Mouse (Mus musculus) midbrain, embryonic 14.5 days (tissue): ENCODE data around the gene Sh3bp5. TPM values are rescaled to one million over a fixed set of nuclear protein-coding genes. Genes with fewer than 3 reads are reported as not detected.

Experiments used
- ATAC-seq: fragments of 200-750 bp; cut with Nextera tagmentation; 2 replicates; pipeline ENCODE4 v1.8.0; 2017; ENCODE audit warnings: moderate number of reproducible peaks, moderate library complexity; ENCODE audit not compliant: low FRiP score, low TSS enrichment
- DNase-seq: peaks from one replicate; pipeline ENCODE4 v3.0.0-alpha.2; 2015
- H3K27ac ChIP-seq: fragments of 300-500 bp; sonication (generic); replicated peaks from 2 replicates; pipeline ENCODE4 v1.5.1; 2014; ENCODE audit warnings: mild to moderate bottlenecking, low read depth, low read length, moderate library complexity
- H3K27me3 ChIP-seq: fragments of 300-500 bp; sonication (generic); 2 replicates; pipeline ENCODE4 v1.6.1; 2014; ENCODE audit warnings: low read length, control low read depth, mixed read lengths; ENCODE audit not compliant: control insufficient read depth, insufficient read depth
- H3K36me3 ChIP-seq: fragments of 300-500 bp; sonication (generic); 2 replicates; pipeline ENCODE4 v1.6.1; 2014; ENCODE audit warnings: low read length, control low read depth; ENCODE audit not compliant: control insufficient read depth, insufficient read depth
- H3K4me1 ChIP-seq: fragments of 300-500 bp; sonication (generic); 2 replicates; pipeline ENCODE4 v1.6.1; 2014; ENCODE audit warnings: mild to moderate bottlenecking, antibody characterized with exemption, low read length, control low read depth; ENCODE audit not compliant: control insufficient read depth, insufficient read depth
- H3K4me2 ChIP-seq: fragments of 300-500 bp; sonication (generic); 2 replicates; pipeline ENCODE4 v1.6.1; 2014; ENCODE audit warnings: mild to moderate bottlenecking, low read length, moderate library complexity
- H3K4me3 ChIP-seq: fragments of 300-500 bp; sonication (generic); replicated peaks from 2 replicates; pipeline ENCODE4 v1.5.1; 2014; ENCODE audit warnings: low read depth, low read length
- H3K9ac ChIP-seq: fragments of 300-500 bp; sonication (generic); replicated peaks from 2 replicates; pipeline ENCODE4 v1.6.1; 2014; ENCODE audit warnings: mild to moderate bottlenecking, low read length, moderate library complexity
- H3K9me3 ChIP-seq: fragments of 300-500 bp; sonication (generic); 2 replicates; pipeline ENCODE4 v1.6.1; 2016; ENCODE audit warnings: low read length, control low read depth, mixed read lengths; ENCODE audit not compliant: control insufficient read depth
- WGBS: fragments of 180-500 bp; shearing (Covaris S2); extraction: QIAGEN DNeasy Blood & Tissue Kit; methylation state at CpG from one replicate; pipeline ENCODE4 v1.1.7; 2014; 5-methylcytosine and 5-hydroxymethylcytosine counted together
- polyA plus RNA-seq: library from polyadenylated mRNA; unstranded; fragments of >200 nt; fragmentation: Nextera tagmentation; extraction: Ambion mirVana; gene quantifications from 2 replicates; pipeline ENCODE4 v1.2.1, GENCODE M21; 2014

The Sh3bp5 gene
- polyA plus RNA-seq, 1 experiment from 2014 or later: 82.4 TPM

- peak within 1 kb of the TSS; percentile 51 for H3K4me2 ChIP-seq
- H3K36me3 ChIP-seq: no peaks in the 10 kb centered on the region
- peak; percentile 53 for DNase-seq
- ATAC-seq: no peak
- H3K27me3 ChIP-seq: no peaks in the 10 kb centered on the region
- peak within 1 kb of the TSS; percentile 18 for H3K4me3 ChIP-seq
- no peak within 1 kb of the TSS for H3K9ac ChIP-seq
- no peaks in the 10 kb centered on the region for H3K9me3 ChIP-seq
- H3K27ac ChIP-seq: no peak within 1 kb of the TSS
- 35% methylated on average over 28 of the region's 28 CpGs for WGBS
- H3K4me1 ChIP-seq: 0 out of 2 replicates have a peak, but pooled peaks cover 5% of the 10 kb centered on the region
These were observed 111.8 kb downstream of the Sh3bp5 start, which contains the start of gene Dnah1 for GRCm38 (mm10) chr14:31323849-31324792. Dnah1 (minus strand) TSS chr14:31323896.

DNA sequence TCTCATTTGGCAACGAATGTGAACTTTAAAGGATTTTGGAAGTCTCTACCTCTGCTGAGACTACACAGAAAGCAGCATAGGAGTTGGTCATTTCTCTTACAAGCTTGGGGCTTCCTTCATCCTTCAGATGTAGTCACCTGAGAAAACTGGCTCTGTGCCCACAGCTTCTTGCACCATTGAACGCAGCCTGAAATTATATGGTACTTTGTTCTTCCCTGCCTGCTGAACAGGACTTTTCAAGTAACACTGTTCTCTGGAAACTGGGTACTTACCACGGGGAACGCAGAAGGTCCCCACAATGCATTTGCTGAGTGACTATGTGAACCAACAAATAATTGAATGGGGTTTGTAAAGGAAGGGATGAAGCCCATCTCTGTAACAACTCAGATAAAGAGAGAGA, 112.7 kb downstream of the Sh3bp5 start:
- Histone ChIP-seq H3K9me3 (no peaks in the 10 kb centered on the region), H3K4me1 (0 out of 2 replicates have a peak, but pooled peaks cover 5% of the 10 kb centered on the region), H3K9ac (no peak overlapping the region), H3K36me3 (no peaks in the 10 kb centered on the region), H3K27me3 (no peaks in the 10 kb centered on the region), H3K27ac (no peak overlapping the region), H3K4me3 (no peak overlapping the region), H3K4me2 (peak overlapping the region; percentile 51; the same call in 1 of the 2 replicates)
- 88% methylated on average over 4 of the region's 4 CpGs for WGBS
- ATAC-seq (no peak), DNase-seq (no peak)

DNA sequence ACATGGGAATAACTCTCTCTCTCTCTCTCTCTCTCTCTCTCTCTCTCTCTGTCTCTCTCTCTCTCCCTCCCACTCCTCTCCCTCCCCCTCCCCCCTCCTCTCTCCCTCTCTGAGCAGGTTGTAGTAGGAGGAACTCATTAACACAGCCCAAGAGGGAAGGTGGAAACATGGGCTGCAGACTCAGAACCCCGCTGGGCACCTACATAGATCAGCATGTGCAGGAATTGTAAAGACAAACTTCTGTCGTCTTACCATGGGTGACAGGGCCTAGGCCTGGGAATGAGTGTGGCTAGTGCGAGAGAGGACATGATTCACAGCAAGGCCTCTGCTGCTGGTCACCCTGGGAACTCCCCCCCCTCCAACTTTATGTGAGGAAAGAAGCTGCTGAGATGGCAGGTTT, 113.7 kb downstream of the Sh3bp5 start:
- H3K27me3 ChIP-seq: no peaks in the 10 kb centered on the region
- no peak overlapping the region for H3K27ac ChIP-seq
- WGBS: 79% methylated on average over 3 of the region's 3 CpGs
- H3K4me1 ChIP-seq: 0 out of 2 replicates have a peak, but pooled peaks cover 5% of the 10 kb centered on the region
- H3K9ac ChIP-seq: no peak overlapping the region
- no peaks in the 10 kb centered on the region for H3K36me3 ChIP-seq
- DNase-seq (no peak), ATAC-seq (no peak)
- H3K4me3 ChIP-seq: no peak overlapping the region
- H3K4me2 ChIP-seq: no peak overlapping the region
- H3K9me3 ChIP-seq: no peaks in the 10 kb centered on the region

- no peaks in the 10 kb centered on the region for H3K27me3 ChIP-seq
- H3K4me3 ChIP-seq: no peak overlapping the region
- H3K9ac ChIP-seq: no peak overlapping the region
- H3K4me1 ChIP-seq: 0 out of 2 replicates have a peak, but pooled peaks cover 5% of the 10 kb centered on the region
- no peaks in the 10 kb centered on the region for H3K9me3 ChIP-seq
- H3K27ac ChIP-seq: no peak overlapping the region
- DNase-seq (no peak), ATAC-seq (no peak)
- WGBS: 87% methylated on average over 11 of the region's 11 CpGs
- H3K4me2 ChIP-seq: no peak overlapping the region
- H3K36me3 ChIP-seq: no peaks in the 10 kb centered on the region
These were observed 114.7 kb downstream of the Sh3bp5 start for GRCm38 (mm10) chr14:31321181-31321580.

GRCm38 (mm10) chr14:31319546-31319945, 116.3 kb downstream of the Sh3bp5 start:
- Histone ChIP-seq H3K4me2 (no peak overlapping the region), H3K4me3 (no peak overlapping the region), H3K9ac (no peak overlapping the region), H3K36me3 (no peaks in the 10 kb centered on the region), H3K9me3 (no peaks in the 10 kb centered on the region), H3K4me1 (0 out of 2 replicates have a peak, but pooled peaks cover 5% of the 10 kb centered on the region), H3K27me3 (no peaks in the 10 kb centered on the region), H3K27ac (no peak overlapping the region)
- DNase-seq (no peak), ATAC-seq (no peak)
- WGBS: 86% methylated on average over 10 of the region's 10 CpGs

DNA sequence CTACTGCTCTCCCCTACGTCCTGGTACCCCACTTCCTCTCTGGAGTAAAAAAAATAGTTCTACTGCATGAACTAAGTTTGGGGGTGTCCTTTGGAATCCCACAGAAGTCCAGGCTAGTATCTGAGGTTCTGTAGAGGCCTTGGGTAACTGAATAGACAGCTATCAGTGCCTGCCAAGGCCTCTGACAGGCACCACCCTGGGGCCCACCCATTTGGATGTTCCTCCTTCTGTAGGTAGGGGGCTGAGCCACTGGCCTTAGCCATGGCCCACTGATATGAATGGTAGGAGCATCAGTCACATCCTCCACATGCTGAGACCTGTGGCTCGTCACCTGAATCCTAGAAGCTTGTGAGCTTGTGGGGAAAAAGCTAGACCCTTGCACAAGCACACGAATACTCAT, 118.1 kb downstream of the Sh3bp5 start:
- Histone ChIP-seq H3K27ac (no peak overlapping the region), H3K27me3 (no peaks in the 10 kb centered on the region), H3K36me3 (no peaks in the 10 kb centered on the region), H3K4me2 (no peak overlapping the region), H3K4me3 (no peak overlapping the region), H3K4me1 (no peaks in the 10 kb centered on the region), H3K9ac (no peak overlapping the region), H3K9me3 (no peaks in the 10 kb centered on the region)
- 81% methylated on average over 3 of the region's 3 CpGs for WGBS
- ATAC-seq (no peak), DNase-seq (no peak)

DNA sequence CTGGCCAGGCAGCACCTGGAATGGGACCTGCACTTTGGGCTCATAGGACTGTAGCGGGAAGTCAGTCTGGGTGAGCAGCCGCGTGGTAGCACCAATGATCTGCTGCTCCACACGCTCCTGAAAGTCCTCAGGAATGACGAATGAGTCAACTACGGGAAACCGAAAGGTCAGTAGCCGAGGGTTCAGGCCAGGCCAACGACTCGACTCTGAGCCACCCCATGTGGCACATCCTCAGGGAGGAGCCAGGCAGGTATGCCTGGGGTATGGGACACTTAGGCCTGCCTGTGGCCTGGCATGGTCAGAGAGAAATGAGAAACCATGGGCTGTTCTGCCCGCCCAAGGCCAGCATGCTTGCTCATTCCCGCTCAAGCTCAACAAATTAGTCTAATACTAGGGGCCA, 119.3 kb downstream of the Sh3bp5 start:
- ATAC-seq (no peak), DNase-seq (no peak)
- no peaks in the 10 kb centered on the region for H3K36me3 ChIP-seq

GRCm38 (mm10) chr14:31313192-31313591, 122.7 kb downstream of the Sh3bp5 start:
- H3K4me3 ChIP-seq: no peak overlapping the region
- H3K36me3 ChIP-seq: no peaks in the 10 kb centered on the region
- DNase-seq (no peak), ATAC-seq (no peak)
- H3K4me1 ChIP-seq: no peaks in the 10 kb centered on the region
- no peaks in the 10 kb centered on the region for H3K27me3 ChIP-seq
- 28% methylated on average over 3 of the region's 3 CpGs for WGBS
- no peaks in the 10 kb centered on the region for H3K9me3 ChIP-seq
- H3K9ac ChIP-seq: no peak overlapping the region
- no peak overlapping the region for H3K4me2 ChIP-seq
- H3K27ac ChIP-seq: no peak overlapping the region

More for the DNA sequence above, 119.3 kb downstream of the Sh3bp5 start:
- Histone ChIP-seq H3K4me1 (no peaks in the 10 kb centered on the region), H3K4me2 (no peak overlapping the region), H3K9ac (no peak overlapping the region), H3K4me3 (no peak overlapping the region), H3K27ac (no peak overlapping the region), H3K9me3 (no peaks in the 10 kb centered on the region), H3K27me3 (no peaks in the 10 kb centered on the region)
- 86% methylated on average over 12 of the region's 12 CpGs for WGBS
